Mouse (Mus musculus): Measurements from ENCODE around the gene Dnah17. TPM values are rescaled to one million over a fixed set of nuclear protein-coding genes. Genes with fewer than 3 reads are reported as not detected.
A peak's percentile ranks its signal among the peaks of the same experiment; 100 is the strongest.

Dnah17 gene
- polyA plus RNA-seq, 1 experiment = 0.14 TPM

DNA sequence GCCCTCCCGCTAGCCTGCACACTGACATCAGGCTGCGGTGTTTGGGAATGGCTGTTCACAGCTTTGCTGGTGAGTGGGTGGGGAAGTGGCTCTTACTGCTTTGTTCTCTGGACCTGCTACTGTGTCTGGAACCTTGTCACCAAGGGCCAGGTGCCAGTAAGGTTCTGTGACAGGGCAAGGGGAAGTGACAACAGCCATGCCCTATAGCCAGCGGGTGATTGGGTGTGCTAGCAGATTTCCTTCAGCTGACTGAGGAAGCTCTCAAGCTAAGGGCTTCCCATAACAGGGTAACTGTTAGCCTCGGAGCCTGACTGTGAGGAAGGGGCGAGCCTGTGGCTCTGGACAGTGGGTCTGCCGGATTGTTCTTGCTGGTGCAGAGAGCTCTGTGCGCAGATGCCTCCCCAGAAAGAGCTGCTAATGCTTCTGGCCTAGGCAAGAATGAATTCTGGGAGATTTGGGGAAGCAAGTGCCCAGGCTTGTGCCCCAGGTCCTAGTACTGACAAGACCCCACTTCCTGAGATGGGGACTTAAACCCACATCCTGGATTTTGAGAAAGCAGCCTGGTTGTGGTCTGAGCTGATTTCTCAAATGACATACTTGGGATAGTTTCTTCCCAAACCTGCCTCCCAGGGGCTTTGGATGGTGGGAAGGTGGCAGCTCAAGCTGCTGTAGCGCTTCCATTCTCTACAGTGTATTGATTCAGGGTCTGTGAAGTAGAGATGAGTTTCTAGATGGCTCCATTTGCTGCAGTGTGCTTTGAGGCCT lies 114.9 kb downstream of the Dnah17 start:
- H3K4me1 ChIP-seq (ENCODE audit: control insufficient read depth, insufficient read depth, insufficient read length, low read length) = peaks cover 32% of the 10 kb centered on the region
- H3K4me3 ChIP-seq (ENCODE audit: low read depth, low read length) = no peak overlapping the region
- TF ChIP-seq CTCF (IDR thresholded peaks at IDR 0.05; ENCODE audit: extremely low read depth, insufficient read length, insufficient replicate concordance, low read depth, low read length) (no peak), POLR2A (IDR thresholded peaks at IDR 0.05; ENCODE audit: low read depth, low read length) (no peak)
- WGBS = 85% methylated on average over 8 of the region's 8 CpGs
- no peaks in the 10 kb centered on the region for H3K27me3 ChIP-seq (ENCODE audit: control insufficient read depth, insufficient read depth, low read length)
- peaks cover 24% of the 10 kb centered on the region for H3K36me3 ChIP-seq (ENCODE audit: control insufficient read depth, insufficient read depth, low read length)
- H3K27ac ChIP-seq (ENCODE audit: insufficient read depth, low read depth, low read length) = peak overlapping the region; percentile 59

DNA sequence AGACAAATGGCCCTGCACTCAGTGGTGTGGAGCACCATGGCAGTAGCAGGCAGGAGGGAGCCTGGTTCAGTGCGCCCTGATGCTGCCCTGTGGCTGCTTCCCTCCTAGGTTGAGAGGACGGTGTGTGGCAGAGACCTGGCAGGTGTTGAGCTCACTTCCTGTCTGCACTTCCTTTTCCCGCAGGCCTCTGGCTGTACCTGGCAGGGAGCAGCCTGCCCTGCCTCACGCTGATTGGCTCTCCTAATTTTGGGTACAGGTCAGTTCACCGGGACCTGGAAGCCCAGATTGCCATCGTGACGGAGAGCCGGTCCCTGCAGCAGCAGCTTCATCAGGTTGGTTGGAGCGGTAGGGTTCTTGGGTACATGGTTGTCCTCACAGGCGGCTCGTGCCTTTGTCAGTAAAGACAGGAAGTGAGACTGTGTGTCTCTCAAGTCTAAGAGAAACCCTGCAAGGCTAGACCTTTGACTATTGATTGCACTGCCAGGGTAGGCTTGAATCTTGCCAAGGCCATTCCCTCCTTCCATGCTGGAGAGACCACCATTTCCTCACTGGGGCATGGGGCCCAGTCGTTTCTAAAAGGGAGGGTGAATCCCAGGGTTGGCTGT lies 115.9 kb downstream of the Dnah17 start:
- H3K36me3 ChIP-seq (ENCODE audit: control insufficient read depth, insufficient read depth, low read length) = peaks cover 19% of the 10 kb centered on the region
- peak overlapping the region; percentile 22 for H3K4me3 ChIP-seq (ENCODE audit: low read depth, low read length)
- peaks cover 41% of the 10 kb centered on the region for H3K4me1 ChIP-seq (ENCODE audit: control insufficient read depth, insufficient read depth, insufficient read length, low read length)
- no peak for TF ChIP-seq CTCF (IDR thresholded peaks at IDR 0.05; ENCODE audit: extremely low read depth, insufficient read length, insufficient replicate concordance, low read depth, low read length)
- TF ChIP-seq POLR2A (IDR thresholded peaks at IDR 0.05; ENCODE audit: low read depth, low read length) = no peak
- H3K27ac ChIP-seq (ENCODE audit: insufficient read depth, low read depth, low read length) = peak overlapping the region; percentile 26; the same call in 1 of the 2 replicates
- H3K27me3 ChIP-seq (ENCODE audit: control insufficient read depth, insufficient read depth, low read length) = no peaks in the 10 kb centered on the region
- WGBS = 76% methylated on average over 12 of the region's 12 CpGs

DNA sequence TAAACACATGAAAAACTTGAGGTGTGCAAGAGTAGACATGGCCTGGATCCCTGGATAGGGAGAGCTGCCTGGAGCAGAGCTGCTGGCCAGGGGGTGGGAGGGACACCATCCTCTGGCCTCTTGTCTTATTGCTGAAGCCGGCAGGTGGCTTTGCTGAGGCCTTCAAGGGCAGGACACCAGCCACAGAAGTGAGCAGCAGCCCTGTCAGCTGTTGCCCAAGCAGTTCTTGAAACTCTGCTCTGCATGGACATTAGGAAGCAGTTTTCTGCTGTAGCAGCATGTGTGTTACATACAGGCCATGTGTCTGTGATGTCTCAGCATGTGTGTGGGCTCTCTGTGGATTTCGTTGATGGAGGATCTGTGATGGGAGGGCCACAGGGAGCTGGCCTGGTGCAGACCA lies 117.1 kb downstream of the Dnah17 start:
- H3K27me3 ChIP-seq (ENCODE audit: control insufficient read depth, insufficient read depth, low read length) = no peaks in the 10 kb centered on the region
- no peak overlapping the region for H3K27ac ChIP-seq (ENCODE audit: insufficient read depth, low read depth, low read length)
- H3K4me3 ChIP-seq (ENCODE audit: low read depth, low read length) = no peak overlapping the region
- H3K4me1 ChIP-seq (ENCODE audit: control insufficient read depth, insufficient read depth, insufficient read length, low read length) = peaks cover 52% of the 10 kb centered on the region
- peaks cover 16% of the 10 kb centered on the region for H3K36me3 ChIP-seq (ENCODE audit: control insufficient read depth, insufficient read depth, low read length)
- 84% methylated on average over 2 of the region's 2 CpGs for WGBS
- TF ChIP-seq POLR2A (IDR thresholded peaks at IDR 0.05; ENCODE audit: low read depth, low read length) (no peak), CTCF (IDR thresholded peaks at IDR 0.05; ENCODE audit: extremely low read depth, insufficient read length, insufficient replicate concordance, low read depth, low read length) (no peak)

DNA sequence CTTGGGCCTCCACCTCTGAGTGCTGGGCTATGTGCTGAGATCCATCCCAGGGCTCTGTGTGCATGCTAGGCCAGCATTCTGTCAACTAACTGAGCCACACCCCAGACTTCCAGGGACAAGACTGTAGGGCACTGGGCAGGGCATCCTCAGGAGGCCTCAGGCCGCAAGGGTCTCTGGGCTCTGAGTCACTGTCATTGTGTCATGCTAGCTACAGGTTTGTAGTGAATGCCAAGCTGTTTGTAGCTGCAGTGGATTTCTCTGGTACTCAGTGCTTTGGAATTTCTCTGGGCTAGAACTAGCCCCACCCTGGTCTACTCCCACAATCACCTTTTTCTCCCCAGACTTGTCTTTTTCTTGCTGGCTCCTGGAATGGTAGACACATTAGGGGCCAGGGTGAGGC lies 117.8 kb downstream of the Dnah17 start:
- Histone ChIP-seq H3K27me3 (ENCODE audit: control insufficient read depth, insufficient read depth, low read length) (no peaks in the 10 kb centered on the region), H3K36me3 (ENCODE audit: control insufficient read depth, insufficient read depth, low read length) (peaks cover 15% of the 10 kb centered on the region), H3K4me3 (ENCODE audit: low read depth, low read length) (no peak overlapping the region), H3K27ac (ENCODE audit: insufficient read depth, low read depth, low read length) (no peak overlapping the region), H3K4me1 (ENCODE audit: control insufficient read depth, insufficient read depth, insufficient read length, low read length) (peaks cover 59% of the 10 kb centered on the region)
- 56% methylated on average over 1 of the region's 1 CpGs for WGBS
- no peak for TF ChIP-seq CTCF (IDR thresholded peaks at IDR 0.05; ENCODE audit: extremely low read depth, insufficient read length, insufficient replicate concordance, low read depth, low read length)
- no peak for TF ChIP-seq POLR2A (IDR thresholded peaks at IDR 0.05; ENCODE audit: low read depth, low read length)

DNA sequence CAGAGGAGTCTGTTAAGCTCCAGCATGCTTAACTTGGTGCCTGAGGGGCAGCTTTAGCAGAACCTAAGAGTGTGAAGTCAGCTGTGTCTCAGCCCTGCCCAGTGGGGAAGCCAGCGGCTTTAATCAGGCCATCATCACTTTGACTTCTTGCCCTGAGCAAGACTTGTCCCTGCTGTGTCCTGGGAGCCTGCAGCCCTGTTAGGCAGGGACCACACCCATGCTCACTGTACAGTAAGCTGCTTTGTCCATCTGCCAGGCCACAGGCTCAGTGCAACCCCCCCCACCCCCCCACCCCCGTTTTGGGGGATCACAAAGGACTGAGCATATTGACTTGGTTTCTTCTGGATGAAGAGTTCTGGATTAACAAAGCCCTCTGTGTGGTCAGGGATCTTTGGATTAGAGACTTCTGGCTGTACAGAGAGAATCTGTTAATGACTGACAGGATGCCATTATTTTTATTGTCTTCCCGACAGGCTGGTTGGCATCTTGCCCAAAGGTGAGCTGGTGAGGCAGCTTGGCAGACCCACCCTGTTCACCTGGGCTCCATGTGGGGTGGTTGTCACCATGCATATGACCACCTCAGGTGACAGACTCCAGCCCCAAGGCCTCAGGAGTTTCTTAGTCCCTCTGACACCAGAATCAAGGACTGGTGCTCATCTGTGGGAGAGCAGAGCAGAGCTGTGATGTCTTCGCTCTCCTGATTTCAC lies 120.4 kb downstream of the Dnah17 start:
- TF ChIP-seq CTCF (IDR thresholded peaks at IDR 0.05; ENCODE audit: extremely low read depth, insufficient read length, insufficient replicate concordance, low read depth, low read length) (no peak), POLR2A (IDR thresholded peaks at IDR 0.05; ENCODE audit: low read depth, low read length) (no peak)
- Histone ChIP-seq H3K4me3 (ENCODE audit: low read depth, low read length) (no peak overlapping the region), H3K27ac (ENCODE audit: insufficient read depth, low read depth, low read length) (peak overlapping the region; percentile 84), H3K27me3 (ENCODE audit: control insufficient read depth, insufficient read depth, low read length) (no peaks in the 10 kb centered on the region), H3K4me1 (ENCODE audit: control insufficient read depth, insufficient read depth, insufficient read length, low read length) (peaks cover 57% of the 10 kb centered on the region), H3K36me3 (ENCODE audit: control insufficient read depth, insufficient read depth, low read length) (peaks cover 25% of the 10 kb centered on the region)
- WGBS = 27% methylated on average over 4 of the region's 4 CpGs

DNA sequence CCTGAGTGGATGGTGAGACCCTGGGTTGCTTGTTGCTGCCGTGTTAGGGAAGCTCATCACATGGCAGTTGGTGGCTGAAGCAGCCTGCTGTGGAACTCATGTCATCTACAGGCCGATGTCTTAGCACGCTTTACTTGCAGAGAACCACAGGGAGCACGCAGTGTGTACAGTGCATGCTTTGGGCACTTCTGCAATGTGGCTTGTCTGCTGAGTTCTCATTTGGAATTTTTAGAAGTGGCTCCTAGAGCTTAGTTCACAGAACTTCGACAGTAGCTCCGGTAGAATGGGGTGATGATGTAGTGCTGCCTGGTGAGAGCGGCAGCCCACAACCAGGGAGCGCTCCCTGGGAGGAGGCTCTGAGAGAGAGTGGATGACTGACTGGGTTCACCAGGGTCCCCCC lies 121.6 kb downstream of the Dnah17 start:
- TF ChIP-seq POLR2A (IDR thresholded peaks at IDR 0.05; ENCODE audit: low read depth, low read length) = no peak
- TF ChIP-seq CTCF (IDR thresholded peaks at IDR 0.05; ENCODE audit: extremely low read depth, insufficient read length, insufficient replicate concordance, low read depth, low read length) = no peak
- Histone ChIP-seq H3K4me1 (ENCODE audit: control insufficient read depth, insufficient read depth, insufficient read length, low read length) (peaks cover 53% of the 10 kb centered on the region), H3K27ac (ENCODE audit: insufficient read depth, low read depth, low read length) (peak overlapping the region; percentile 84; the same call in 1 of the 2 replicates), H3K27me3 (ENCODE audit: control insufficient read depth, insufficient read depth, low read length) (no peaks in the 10 kb centered on the region), H3K36me3 (ENCODE audit: control insufficient read depth, insufficient read depth, low read length) (peaks cover 25% of the 10 kb centered on the region), H3K4me3 (ENCODE audit: low read depth, low read length) (no peak overlapping the region)
- 88% methylated on average over 8 of the region's 8 CpGs for WGBS

All from small intestine, adult 2 months (tissue).